Mouse (Mus musculus): ENCODE data around the gene P3h3. TPM values are rescaled to one million over a fixed set of nuclear protein-coding genes. Genes with fewer than 3 reads are reported as not detected.

P3h3 gene
- polyA plus RNA-seq (2012; fragmentation: generic; extraction: Trizol): 1.1 TPM
- long read RNA-seq, experiment 1, partial matches to known transcripts: 0 of 2 reads
- long read RNA-seq, experiment 1, other reads (novel, unspliced or antisense): 0 of 2 reads
- long read RNA-seq, experiment 2: 0 reads

DNA sequence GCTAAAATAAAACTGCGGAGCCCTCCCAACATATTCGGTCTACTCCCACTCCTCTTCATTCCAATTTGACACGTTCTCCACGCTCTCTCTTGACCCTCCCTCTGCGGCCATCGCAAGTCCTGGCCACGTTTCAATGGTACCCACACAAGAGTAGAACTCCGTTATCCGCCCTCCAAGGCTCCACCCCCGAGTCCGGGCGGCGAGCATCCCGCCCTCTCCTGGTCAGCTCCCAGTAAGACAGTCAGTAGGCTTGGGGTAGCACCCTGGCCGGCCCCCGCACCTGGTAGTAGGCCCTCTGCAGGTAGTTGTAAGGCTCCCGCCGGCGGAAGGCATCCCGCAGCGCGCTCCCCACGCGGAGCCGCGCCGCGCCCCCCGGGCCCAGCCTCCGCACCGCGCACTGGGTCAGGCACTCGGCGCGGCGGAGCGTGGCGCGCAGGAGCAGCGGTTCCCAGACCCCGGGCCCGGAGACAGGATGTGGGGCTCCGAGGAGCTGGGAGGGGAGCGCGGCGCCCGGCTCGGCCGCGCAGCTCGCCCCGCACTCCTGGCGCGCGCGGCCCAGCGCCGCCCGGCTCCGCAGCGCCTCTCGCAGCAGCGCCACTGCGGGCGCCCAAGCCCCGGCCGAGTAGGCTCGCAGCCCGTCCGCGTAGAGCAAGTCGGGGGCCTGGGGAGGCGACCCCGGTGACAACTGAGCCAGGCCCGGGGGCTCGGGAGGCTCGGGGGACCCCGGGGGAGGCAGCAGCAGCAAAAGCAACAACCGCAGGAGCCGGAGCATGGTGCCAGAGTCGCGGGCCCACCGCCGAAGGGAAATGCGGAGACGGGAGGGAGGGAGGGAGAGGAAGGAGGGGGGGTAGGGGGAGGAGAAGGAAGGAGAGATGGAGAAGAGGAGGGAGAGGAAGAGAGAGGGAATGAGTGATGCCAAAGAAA is at the start of gene P3h3:
P3h3 (minus strand) TSS at position 837 of the 924 bp plus-strand sequence.
- H3K79me3 ChIP-seq (ENCODE audit: low read depth): no peaks in the 10 kb centered on the region
- no peak for TF ChIP-seq CEBPB (IDR thresholded peaks at IDR 0.05; ENCODE audit: low read depth)
- peak; percentile 48 for TF ChIP-seq CTCF (IDR thresholded peaks at IDR 0.05; ENCODE audit: control insufficient read depth, insufficient read depth, insufficient read length)
- H3K27me3 ChIP-seq (ENCODE audit: control insufficient read depth, insufficient read depth, insufficient read length): peaks cover 10% of the 10 kb centered on the region
- no peaks in the 10 kb centered on the region for H3K36me3 ChIP-seq (ENCODE audit: control insufficient read depth, insufficient read depth)
- H3K79me2 ChIP-seq (ENCODE audit: control insufficient read depth, insufficient read depth): no peaks in the 10 kb centered on the region
- peak within 1 kb of the TSS; percentile 21 for H3ac ChIP-seq (ENCODE audit: control insufficient read depth, insufficient read length, low read depth)
- H3K4me3 ChIP-seq (ENCODE audit: insufficient read depth, poor library complexity, severe bottlenecking): no peak within 1 kb of the TSS

DNA sequence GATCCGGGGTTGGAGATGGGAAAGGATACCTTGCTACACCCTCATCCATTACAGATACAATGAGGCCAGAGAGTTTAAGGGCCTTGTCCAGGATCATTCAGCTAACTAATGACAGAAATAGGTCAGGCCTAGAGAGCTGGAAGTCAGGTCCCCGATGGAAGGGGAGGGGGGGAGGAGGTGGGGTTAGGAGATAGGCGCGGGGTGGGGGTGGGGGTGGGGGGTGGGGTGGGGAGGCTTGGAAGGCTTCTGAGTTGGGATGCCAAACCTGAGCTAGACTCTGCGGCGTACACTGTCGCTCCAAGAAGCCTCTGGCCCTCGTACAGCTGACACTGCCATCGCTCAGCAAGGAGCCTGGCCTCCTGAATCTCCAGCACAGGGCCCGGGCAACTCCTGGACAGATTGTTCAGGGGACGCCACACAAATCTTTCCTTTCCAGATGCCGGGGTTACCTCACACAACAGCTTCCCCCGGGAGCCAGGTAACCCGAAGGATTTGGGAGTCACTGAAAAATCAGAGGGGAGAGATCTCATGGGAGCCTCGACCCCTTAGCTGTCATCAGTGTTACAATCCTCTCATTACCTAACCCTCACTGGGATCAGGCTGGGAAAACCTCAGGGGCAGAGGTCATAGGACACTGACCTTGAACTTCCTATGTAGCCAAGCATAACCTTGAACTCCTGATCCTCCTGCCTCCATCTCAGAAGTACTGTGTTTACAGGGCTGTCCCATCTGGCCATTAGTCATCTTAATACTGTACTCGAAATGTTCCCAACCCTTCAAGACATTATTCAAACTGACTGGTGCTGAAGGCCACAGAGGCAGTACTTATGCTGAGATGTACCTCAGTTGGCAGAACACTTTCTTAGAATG is 47.7 kb upstream of the P3h3 start:
- no peak for TF ChIP-seq MAX (IDR thresholded peaks at IDR 0.05)
- no peak for TF ChIP-seq MYOG (IDR thresholded peaks at IDR 0.05; ENCODE audit: control insufficient read depth, extremely low read depth, insufficient read length)
- TF ChIP-seq FOSL1 (IDR thresholded peaks at IDR 0.05; ENCODE audit: insufficient read depth, low read length, poor library complexity, severe bottlenecking): no peak
- TF ChIP-seq USF1 (IDR thresholded peaks at IDR 0.05; ENCODE audit: low read depth): no peak
- TF ChIP-seq MYOD1 (IDR thresholded peaks at IDR 0.05; ENCODE audit: control insufficient read depth, insufficient read length, low read depth): no peak
- no peak for TF ChIP-seq CTCF (IDR thresholded peaks at IDR 0.05; ENCODE audit: control insufficient read depth, insufficient read depth, insufficient read length)
- TF ChIP-seq CEBPB (IDR thresholded peaks at IDR 0.05; ENCODE audit: low read depth): no peak
- no peaks in the 10 kb centered on the region for H3K79me3 ChIP-seq (ENCODE audit: low read depth)
- H3ac ChIP-seq (ENCODE audit: control insufficient read depth, insufficient read length, low read depth): no peak overlapping the region
- no peaks in the 10 kb centered on the region for H3K27me3 ChIP-seq (ENCODE audit: control insufficient read depth, insufficient read depth, insufficient read length)
- H3K79me2 ChIP-seq (ENCODE audit: control insufficient read depth, insufficient read depth): no peaks in the 10 kb centered on the region
- H3K36me3 ChIP-seq (ENCODE audit: control insufficient read depth, insufficient read depth): no peaks in the 10 kb centered on the region
- H3K4me3 ChIP-seq (ENCODE audit: insufficient read depth, poor library complexity, severe bottlenecking): no peak overlapping the region

- peak overlapping the region; percentile 30 for H3K4me3 ChIP-seq (ENCODE audit: insufficient read depth, poor library complexity, severe bottlenecking)
- TF ChIP-seq FOSL1 (IDR thresholded peaks at IDR 0.05; ENCODE audit: insufficient read depth, low read length, poor library complexity, severe bottlenecking) (no peak), CTCF (IDR thresholded peaks at IDR 0.05; ENCODE audit: control insufficient read depth, insufficient read depth, insufficient read length) (peak; percentile 54), MYOD1 (IDR thresholded peaks at IDR 0.05; ENCODE audit: control insufficient read depth, insufficient read length, low read depth) (no peak)
- no peaks in the 10 kb centered on the region for H3K79me2 ChIP-seq (ENCODE audit: control insufficient read depth, insufficient read depth)
- H3K36me3 ChIP-seq (ENCODE audit: control insufficient read depth, insufficient read depth): no peaks in the 10 kb centered on the region
- H3ac ChIP-seq (ENCODE audit: control insufficient read depth, insufficient read length, low read depth): peak overlapping the region; percentile 65
- H3K79me3 ChIP-seq (ENCODE audit: low read depth): no peaks in the 10 kb centered on the region
- no peaks in the 10 kb centered on the region for H3K27me3 ChIP-seq (ENCODE audit: control insufficient read depth, insufficient read depth, insufficient read length)
Observed at GRCm38 (mm10) chr6:124904161-124904981, 46.8 kb upstream of the P3h3 start.

DNA sequence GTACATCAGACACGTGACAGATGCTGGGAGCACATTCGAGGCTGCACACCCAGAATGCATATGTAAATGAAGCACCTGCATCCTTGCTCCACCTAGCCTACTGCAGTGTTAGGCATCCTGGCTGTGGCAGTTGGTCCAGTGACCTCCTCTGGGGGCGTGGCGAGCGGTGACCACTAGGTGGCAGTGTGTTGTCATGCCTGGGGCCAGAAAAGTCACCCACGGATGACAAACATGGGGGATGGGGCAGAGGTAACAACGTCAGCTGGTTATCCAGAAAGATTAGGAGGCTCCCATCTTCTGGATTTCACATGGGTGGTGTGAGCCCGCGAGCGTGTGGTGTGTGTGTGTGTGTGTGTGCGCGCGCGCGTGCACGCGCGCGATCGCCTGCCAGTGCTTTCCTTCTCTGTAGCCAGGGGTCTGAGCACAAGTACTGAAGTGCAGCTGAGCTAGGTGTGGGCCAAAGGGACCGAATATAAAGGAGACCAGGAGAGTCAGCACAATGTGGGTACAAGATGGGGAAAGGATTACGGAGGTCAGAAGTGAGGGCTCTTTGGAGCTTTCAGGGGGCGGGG is 46.1 kb upstream of the P3h3 start:
- peak overlapping the region; percentile 65 for H3ac ChIP-seq (ENCODE audit: control insufficient read depth, insufficient read length, low read depth)
- no peaks in the 10 kb centered on the region for H3K36me3 ChIP-seq (ENCODE audit: control insufficient read depth, insufficient read depth)
- no peaks in the 10 kb centered on the region for H3K79me3 ChIP-seq (ENCODE audit: low read depth)
- H3K79me2 ChIP-seq (ENCODE audit: control insufficient read depth, insufficient read depth): no peaks in the 10 kb centered on the region
- peak overlapping the region; percentile 30 for H3K4me3 ChIP-seq (ENCODE audit: insufficient read depth, poor library complexity, severe bottlenecking)
- peak; percentile 98 for TF ChIP-seq CTCF (IDR thresholded peaks at IDR 0.05; ENCODE audit: control insufficient read depth, insufficient read depth, insufficient read length)
- TF ChIP-seq MYOG (IDR thresholded peaks at IDR 0.05; ENCODE audit: control insufficient read depth, extremely low read depth, insufficient read length): no peak
- H3K27me3 ChIP-seq (ENCODE audit: control insufficient read depth, insufficient read depth, insufficient read length): no peaks in the 10 kb centered on the region

DNA sequence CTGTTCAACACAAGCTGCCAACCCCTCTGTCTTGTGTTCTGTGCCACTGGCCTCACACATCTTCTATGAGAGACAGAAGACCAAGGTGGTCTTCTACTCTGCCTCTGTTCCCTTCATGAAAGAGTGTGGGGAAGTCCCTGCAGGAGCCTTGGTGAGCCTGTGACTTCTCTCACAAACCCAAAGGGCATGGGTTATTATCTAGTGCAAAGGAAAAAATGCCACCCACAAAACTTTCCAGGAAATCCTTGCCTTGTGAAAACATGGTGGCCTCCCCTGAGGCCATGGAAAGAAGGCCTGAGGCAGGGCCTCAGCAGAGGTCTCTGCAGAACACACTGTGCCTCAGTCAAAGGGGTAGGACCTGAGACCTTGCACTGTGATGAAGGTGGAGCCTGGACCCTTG is 44.3 kb upstream of the P3h3 start:
- no peak overlapping the region for H3ac ChIP-seq (ENCODE audit: control insufficient read depth, insufficient read length, low read depth)
- no peaks in the 10 kb centered on the region for H3K36me3 ChIP-seq (ENCODE audit: control insufficient read depth, insufficient read depth)
- H3K4me3 ChIP-seq (ENCODE audit: insufficient read depth, poor library complexity, severe bottlenecking): no peak overlapping the region
- no peaks in the 10 kb centered on the region for H3K79me2 ChIP-seq (ENCODE audit: control insufficient read depth, insufficient read depth)
- TF ChIP-seq MYOG (IDR thresholded peaks at IDR 0.05; ENCODE audit: control insufficient read depth, extremely low read depth, insufficient read length) (no peak), FOSL1 (IDR thresholded peaks at IDR 0.05; ENCODE audit: insufficient read depth, low read length, poor library complexity, severe bottlenecking) (no peak), CEBPB (IDR thresholded peaks at IDR 0.05; ENCODE audit: low read depth) (no peak), CTCF (IDR thresholded peaks at IDR 0.05; ENCODE audit: control insufficient read depth, insufficient read depth, insufficient read length) (no peak), MAX (IDR thresholded peaks at IDR 0.05) (no peak), MYOD1 (IDR thresholded peaks at IDR 0.05; ENCODE audit: control insufficient read depth, insufficient read length, low read depth) (no peak), USF1 (IDR thresholded peaks at IDR 0.05; ENCODE audit: low read depth) (no peak)
- no peaks in the 10 kb centered on the region for H3K27me3 ChIP-seq (ENCODE audit: control insufficient read depth, insufficient read depth, insufficient read length)
- H3K79me3 ChIP-seq (ENCODE audit: low read depth): no peaks in the 10 kb centered on the region

Measured in C2C12 (cell line).